Mouse (Mus musculus) G1E-ER4 (cell line): Measurements from ENCODE around the gene Sbsn. TPM values are rescaled to one million over a fixed set of nuclear protein-coding genes. Genes with fewer than 3 reads are reported as not detected.

Experiments
- GATA1 ChIP-seq: IDR thresholded peaks from one replicate; pipeline ENCODE4 v1.8.0; 2012; ENCODE audit warnings: low read length, inconsistent platforms
- polyA plus RNA-seq: library from polyadenylated mRNA; stranded (reverse); fragments of >175 nt; gene quantifications from 2 replicates; pipeline ENCODE4 v1.2.3, GENCODE M21; 2012

The Sbsn gene
- polyA plus RNA-seq, 1 experiment, result 6.4 TPM

DNA sequence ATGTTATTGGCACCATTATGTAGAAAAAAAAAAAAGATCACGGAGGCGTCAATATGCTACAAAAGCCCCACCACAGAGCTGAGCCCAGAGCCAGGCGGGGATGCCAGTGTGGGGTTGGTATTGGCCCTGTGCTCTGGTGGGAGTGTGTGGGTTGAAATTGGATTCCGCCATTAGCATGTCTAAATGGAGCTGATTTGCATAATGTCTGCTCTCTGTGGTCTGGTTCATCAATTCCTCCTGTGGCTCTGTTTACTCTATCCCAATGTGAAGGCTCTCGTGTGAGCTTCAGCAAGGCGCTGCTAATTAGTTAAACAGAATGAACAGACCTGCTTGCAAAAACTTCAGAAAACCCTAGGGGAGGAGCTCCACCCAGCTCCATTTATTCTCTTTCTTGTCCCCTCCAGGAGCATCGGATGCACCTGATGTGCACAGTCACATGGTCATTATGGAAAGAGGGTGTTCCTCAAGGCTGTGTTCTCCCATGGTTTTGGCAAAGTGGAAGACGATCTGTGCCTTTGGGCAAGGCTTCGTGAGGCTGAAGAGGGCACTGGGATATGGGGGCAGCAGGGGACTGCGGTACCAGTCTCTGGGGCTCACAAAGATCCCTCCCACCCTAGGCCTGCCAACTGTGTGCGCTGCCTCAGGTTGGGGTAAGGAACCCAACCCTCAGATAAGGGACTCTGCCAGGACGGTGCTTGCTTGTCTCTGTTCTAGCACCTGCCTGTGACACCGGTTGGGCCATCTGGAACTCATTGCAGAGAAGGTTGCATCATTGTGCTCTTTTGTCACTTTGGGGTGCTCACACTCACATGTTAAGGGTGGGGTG, 34.7 kb downstream of the Sbsn start:
- TF ChIP-seq GATA1, result no peak

DNA sequence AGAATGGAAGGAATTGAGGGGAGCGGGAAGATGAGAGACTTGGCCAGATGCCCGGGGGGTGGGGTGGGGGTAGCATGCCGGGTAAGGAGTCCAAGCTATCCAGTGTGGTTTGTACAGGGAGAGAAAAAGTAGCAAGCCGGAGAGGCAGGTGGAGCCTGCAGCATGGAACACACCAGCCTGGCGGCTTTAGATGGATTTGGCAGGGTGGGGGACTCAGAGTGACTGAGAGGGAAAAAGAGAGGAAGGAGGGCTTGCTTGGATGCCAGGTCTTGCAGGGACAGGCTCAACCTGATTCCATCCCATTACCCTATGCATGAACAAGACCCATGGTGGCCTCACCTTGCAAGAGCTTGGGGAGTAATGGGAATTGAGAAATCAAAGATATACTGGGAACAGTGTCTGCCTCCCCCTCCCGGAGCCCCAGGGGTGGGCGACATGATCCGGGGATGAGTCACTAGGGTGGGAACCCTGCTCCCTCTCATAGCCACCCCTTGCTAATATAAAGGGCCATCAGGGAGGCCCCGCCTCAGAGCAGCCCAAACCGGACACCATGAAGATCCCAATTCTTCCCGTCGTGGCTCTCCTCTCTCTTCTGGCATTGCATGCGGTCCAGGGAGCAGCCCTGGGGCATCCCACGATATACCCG, 36.2 kb downstream of the Sbsn start, which contains the start of gene Krtdap:
TSS of gene Krtdap (plus strand) at position 520 of the 646 bp plus-strand sequence.
- TF ChIP-seq GATA1, result no peak

DNA sequence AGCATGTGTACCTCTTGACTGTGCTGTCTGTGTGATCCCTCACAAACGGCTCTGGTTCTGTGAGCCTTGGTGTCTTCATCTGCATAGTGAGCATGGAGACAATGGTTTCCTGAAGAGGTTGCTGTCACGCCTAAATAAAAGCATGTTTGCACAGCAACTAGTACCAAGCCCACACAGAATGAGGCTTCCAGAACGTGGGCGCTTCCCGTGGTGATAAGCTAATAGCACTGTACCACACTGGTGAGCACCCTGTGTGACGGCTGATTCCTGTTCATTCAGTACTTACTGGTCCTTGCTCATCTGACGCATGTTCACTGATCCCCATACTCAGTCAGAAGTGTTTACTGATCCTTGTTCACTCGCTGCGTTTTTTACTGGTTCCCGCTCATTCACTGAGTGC, 38.9 kb downstream of the Sbsn start:
- TF ChIP-seq GATA1, result no peak

DNA sequence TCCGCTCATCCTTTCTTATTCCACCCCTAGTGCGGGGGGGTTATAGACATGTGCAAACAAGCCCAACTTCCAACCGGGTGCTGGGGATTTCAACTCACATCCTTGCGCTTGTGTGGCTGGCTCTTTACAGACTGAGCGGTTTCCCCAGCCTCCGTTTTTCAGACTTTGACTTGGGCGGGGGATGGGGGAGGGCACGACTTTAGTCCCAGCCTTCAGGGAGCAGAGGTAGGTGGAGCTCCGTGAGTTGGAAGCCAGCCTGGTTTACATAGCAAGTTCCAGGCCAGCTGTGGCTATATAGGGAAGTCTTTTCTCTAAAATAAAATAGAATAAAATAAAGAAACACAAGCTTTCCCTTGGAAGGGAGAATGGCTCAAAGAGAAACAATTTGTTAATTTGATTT, 40.6 kb downstream of the Sbsn start:
- TF ChIP-seq GATA1, result no peak

DNA sequence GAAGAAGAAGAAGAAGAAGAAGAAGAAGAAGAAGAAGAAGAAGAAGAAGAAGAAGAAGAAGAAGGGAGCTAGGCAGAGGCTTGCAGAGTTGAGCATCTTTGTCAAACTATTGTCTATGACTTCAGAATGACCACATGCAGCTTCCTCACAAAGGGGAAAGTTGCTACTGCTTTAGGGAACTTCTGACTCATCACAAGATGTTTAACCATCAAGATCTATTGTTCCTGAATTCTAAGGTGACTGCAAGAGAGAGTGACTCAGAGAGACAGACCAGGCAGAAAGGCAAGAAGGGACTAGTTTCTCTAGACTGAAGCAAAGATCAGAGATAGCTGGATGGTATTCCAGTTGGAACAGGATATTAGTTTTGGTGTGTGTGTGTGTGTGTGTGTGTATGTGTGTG, 43.6 kb downstream of the Sbsn start:
- TF ChIP-seq GATA1, result no peak

DNA sequence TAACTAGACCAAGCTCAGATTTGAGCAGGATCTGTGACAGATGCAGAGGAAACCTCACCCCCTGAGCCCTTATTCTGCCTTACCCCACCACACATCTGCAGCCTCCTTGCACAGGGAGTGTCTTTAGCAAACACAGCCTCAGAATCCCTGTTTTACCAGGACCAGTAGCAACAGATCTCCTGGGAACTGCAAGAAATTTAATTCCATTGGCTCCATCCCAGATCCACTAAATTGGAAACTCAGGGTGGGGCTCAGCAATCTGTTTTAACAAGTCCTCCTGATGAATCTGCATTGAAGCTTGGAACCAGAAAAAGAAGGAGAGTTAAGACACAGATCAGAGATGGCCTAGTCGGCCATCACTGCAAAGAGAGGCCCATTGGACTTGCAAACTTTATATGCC, 45.5 kb downstream of the Sbsn start:
- TF ChIP-seq GATA1, result no peak

DNA sequence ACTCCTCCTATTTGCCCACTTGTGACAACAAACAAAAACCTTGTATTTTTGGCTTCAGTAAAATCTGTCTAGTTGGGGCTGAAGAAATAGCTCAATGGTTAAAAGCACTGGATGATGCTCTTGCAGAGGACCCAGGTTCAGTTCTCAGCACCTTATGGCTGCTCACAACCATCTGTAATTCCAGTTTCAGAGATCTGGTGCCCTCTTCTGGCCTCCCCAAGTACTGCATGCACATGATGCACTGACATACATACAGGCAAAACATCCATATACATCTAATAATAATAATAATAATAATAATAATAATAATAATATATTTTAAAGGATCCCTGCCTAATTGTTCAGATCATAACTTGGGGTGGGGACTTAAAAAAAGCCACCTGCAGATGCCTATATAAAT, 49.4 kb downstream of the Sbsn start:
- no peak for TF ChIP-seq GATA1

DNA sequence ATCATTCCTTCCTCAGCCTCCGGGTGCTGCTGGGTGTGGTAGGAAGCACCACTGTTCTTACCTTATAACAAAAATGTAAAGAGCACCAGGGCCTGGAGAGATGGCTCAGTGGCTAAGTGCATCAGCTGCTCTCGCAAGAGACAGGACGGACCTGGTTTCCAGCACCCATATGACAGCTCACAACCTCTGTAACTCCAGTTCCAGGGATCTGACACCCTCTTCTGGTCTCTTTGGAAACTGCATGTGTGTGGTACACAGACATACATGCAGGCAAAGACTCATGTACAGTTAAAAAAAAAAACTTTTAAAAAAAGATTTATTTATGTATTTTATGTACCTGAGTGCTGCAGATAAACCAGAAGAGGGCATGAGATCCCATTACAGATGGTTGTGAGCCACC, 52.0 kb downstream of the Sbsn start:
- TF ChIP-seq GATA1, result no peak

DNA sequence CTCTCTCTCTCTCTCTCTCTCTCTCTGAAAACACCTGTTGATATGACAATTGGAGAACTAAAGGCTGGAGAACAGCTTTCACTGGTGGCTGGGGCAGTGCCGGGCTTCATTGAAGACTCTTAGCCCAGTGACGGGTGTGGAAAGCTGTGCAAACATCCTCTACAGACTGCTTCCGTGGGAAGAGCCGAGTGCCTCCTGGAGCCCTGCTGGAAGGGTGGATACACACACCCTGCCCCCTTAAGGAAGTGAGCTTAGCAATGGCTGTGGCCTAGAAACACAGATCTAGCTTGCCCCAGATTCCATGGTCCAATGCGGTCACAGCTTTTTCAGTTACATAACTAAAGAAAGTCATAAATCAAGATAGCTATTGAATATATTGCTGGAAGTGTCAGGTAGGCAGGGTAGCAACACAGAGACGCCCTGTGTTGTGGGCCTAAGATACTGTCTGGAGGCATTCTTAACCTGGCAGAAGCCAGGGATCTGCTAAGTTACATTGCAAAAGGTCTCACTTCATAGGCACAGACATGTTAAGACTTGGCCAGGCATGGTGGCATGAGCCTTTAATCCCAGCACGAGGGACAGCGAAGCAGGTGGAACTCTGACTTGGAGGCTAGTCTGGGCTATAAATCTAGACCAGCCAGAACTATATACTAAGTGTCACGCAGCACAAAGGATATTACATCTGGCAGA, 52.9 kb downstream of the Sbsn start:
- no peak for TF ChIP-seq GATA1

Other genes with a start within 250 kb of the Sbsn start
- gene Arhgap33, start 216.4 kb upstream of the Sbsn start, polyA plus RNA-seq, result 70.2 and 78.5 TPM in 2 replicates
- gene Hspb6, start 199.3 kb upstream of the Sbsn start, polyA plus RNA-seq, result 17.1 and 19.6 TPM in 2 replicates
- gene Proser3, start 199.2 kb upstream of the Sbsn start, polyA plus RNA-seq, result 32.5 and 41.8 TPM in 2 replicates
- gene Lin37, start 191.6 kb upstream of the Sbsn start, polyA plus RNA-seq, result 145 and 158 TPM in 2 replicates
- 85.2 and 111 TPM in 2 replicates for gene U2af1l4, start 188.2 kb upstream of the Sbsn start, polyA plus RNA-seq
- gene Gm49396, start 188.1 kb upstream of the Sbsn start, polyA plus RNA-seq, result 2.4 and 5.3 TPM in 2 replicates
- 49.9 and 57.2 TPM in 2 replicates for gene Psenen, start 187.8 kb upstream of the Sbsn start, polyA plus RNA-seq
- 3.7 and 8.3 TPM in 2 replicates for gene Igflr1, start 186.0 kb upstream of the Sbsn start, polyA plus RNA-seq
- 137 and 147 TPM in 2 replicates for gene Kmt2b, start 162.7 kb upstream of the Sbsn start, polyA plus RNA-seq
- gene Zbtb32, start 152.6 kb upstream of the Sbsn start, polyA plus RNA-seq, result 0.31 and 0.49 TPM in 2 replicates
- gene Upk1a, start 138.6 kb upstream of the Sbsn start, polyA plus RNA-seq, result 1.4 and 2.7 TPM in 2 replicates
- gene Cox6b1, start 125.3 kb upstream of the Sbsn start, polyA plus RNA-seq, result 98.1 and 264 TPM in 2 replicates
- not detected in 2 replicates for gene Etv2, start 115.6 kb upstream of the Sbsn start, polyA plus RNA-seq
- gene Rbm42, start 101.2 kb upstream of the Sbsn start, polyA plus RNA-seq, result 415 and 519 TPM in 2 replicates
- gene Haus5, start 86.5 kb upstream of the Sbsn start, polyA plus RNA-seq, result 38.7 and 69.6 TPM in 2 replicates
- gene Pmis2, start 79.9 kb upstream of the Sbsn start, polyA plus RNA-seq, result not detected in 2 replicates
- not detected in 2 replicates for gene 2200002J24Rik, start 52.5 kb upstream of the Sbsn start, polyA plus RNA-seq
- not detected in 2 replicates for gene Atp4a, start 39.3 kb upstream of the Sbsn start, polyA plus RNA-seq
- 197 and 201 TPM in 2 replicates for gene Tmem147, start 21.9 kb upstream of the Sbsn start, polyA plus RNA-seq
- gene Gapdhs, start 7.8 kb upstream of the Sbsn start, polyA plus RNA-seq, result not detected in 2 replicates
- gene Dmkn, start 12.3 kb downstream of the Sbsn start, polyA plus RNA-seq, result 0.17 TPM in 1 of 2 replicates, not detected in the other
- not detected in 2 replicates for gene Krtdap, start 36.4 kb downstream of the Sbsn start, polyA plus RNA-seq
- not detected in 2 replicates for gene Ffar2, start 72.3 kb downstream of the Sbsn start, polyA plus RNA-seq
- not detected in 2 replicates for gene Ffar3, start 104.7 kb downstream of the Sbsn start, polyA plus RNA-seq
- gene Ffar1, start 110.1 kb downstream of the Sbsn start, polyA plus RNA-seq, result not detected in 2 replicates
- gene Cd22, start 128.9 kb downstream of the Sbsn start, polyA plus RNA-seq, result not detected in 2 replicates
- gene Mag, start 163.4 kb downstream of the Sbsn start, polyA plus RNA-seq, result not detected in 2 replicates
- gene Hamp2, start 173.2 kb downstream of the Sbsn start, polyA plus RNA-seq, result not detected in 2 replicates
- gene Hamp, start 192.6 kb downstream of the Sbsn start, polyA plus RNA-seq, result not detected in 2 replicates
- gene Usf2, start 205.3 kb downstream of the Sbsn start, polyA plus RNA-seq, result 162 and 181 TPM in 2 replicates
- not detected in 2 replicates for gene Lsr, start 222.0 kb downstream of the Sbsn start, polyA plus RNA-seq
- not detected in 2 replicates for gene Fam187b, start 222.3 kb downstream of the Sbsn start, polyA plus RNA-seq